ENCODE assay signal across 20 mouse cellular contexts in the genomic region with DNA sequence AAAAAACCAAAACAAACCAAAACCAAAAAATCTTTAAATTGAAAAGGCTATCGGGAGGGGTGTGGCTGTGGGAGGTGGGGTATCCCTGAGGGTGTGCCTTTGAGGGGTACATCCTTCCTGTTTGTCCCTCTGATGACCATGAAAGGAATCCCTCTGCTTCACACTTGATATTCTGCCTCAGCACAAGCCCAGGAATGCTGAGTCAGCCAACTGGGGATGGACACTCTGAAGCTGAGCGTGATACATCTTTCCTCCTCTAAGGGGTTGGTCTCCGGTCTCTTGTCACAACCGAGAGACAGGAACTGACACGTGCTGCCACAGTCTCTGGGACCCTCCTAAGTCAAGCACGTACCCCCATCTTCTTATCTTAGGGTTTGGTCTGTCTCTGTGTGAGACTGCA. TPM values are rescaled to one million over a fixed set of nuclear protein-coding genes. Genes with fewer than 3 reads are reported as not detected.
DNase-seq lines count a peak whose midpoint lies in the region; ATAC-seq and TF ChIP-seq lines count a peak whose summit lies in the region.
"Had no signal": no experiment of that assay in that cellular context is flagged by ENCODE, and none has a peak within 500 bp of the region (broad histone marks: within the 10 kb centered on the region; RNA-seq: fewer than 3 reads in every experiment).

No protein-coding gene starts in this region.

- no peaks in the 10 kb centered on the region for H3K9me3 ChIP-seq in ES-E14 (ENCODE audit: control insufficient read depth, insufficient read depth, low read depth, low read length)
- H3K9me3 ChIP-seq: embryonic facial prominence, embryonic 10.5 days; embryonic facial prominence, embryonic 12.5 days; forebrain, embryonic 13.5 days; forebrain, embryonic 15.5 days; G1E had no signal

- peak; percentile 16 for DNase-seq in retina, embryonic 14.5 days (ENCODE audit: low spot score)
- DNase-seq in retina, postnatal 1 day: no peak
- no peak for DNase-seq in ES-E14 (ENCODE audit: low read depth, low spot score)
- no peak for DNase-seq in Muller cell, postnatal 12 days (ENCODE audit: inconsistent ontology term)
- DNase-seq: adrenal gland, adult 8-10 months; adrenal gland, postnatal 14 days; adrenal gland, postnatal 36 days; cerebellum, adult 11-12 months; cerebellum, adult 2 months; cerebellum, adult 9-10 months; cerebellum, postnatal 25 days; forebrain, postnatal 0 days had no signal

- no peak for ATAC-seq in CD4-positive, CD25-positive, alpha-beta regulatory T cell, adult 4 months
- ATAC-seq: activated CD4-positive, CD25-positive, alpha-beta regulatory T cell, adult 4 months; forebrain, embryonic 13.5 days; forebrain, embryonic 15.5 days; forebrain, postnatal 0 days; Patski had no signal

- no peak overlapping the region for H3K4me3 ChIP-seq in ES-E14 (ENCODE audit: insufficient read depth in 1 of 2, low read depth in 1 of 2, low read length in 2 of 2, poor library complexity in 1 of 2, severe bottlenecking in 1 of 2)
- H3K4me3 ChIP-seq: embryonic facial prominence, embryonic 10.5 days; embryonic facial prominence, embryonic 12.5 days; forebrain, embryonic 13.5 days; forebrain, embryonic 15.5 days had no signal

- no peak overlapping the region for H3K9ac ChIP-seq in ES-E14 (ENCODE audit: insufficient read depth, low read depth, low read length, poor library complexity, severe bottlenecking)
- H3K9ac ChIP-seq: embryonic facial prominence, embryonic 12.5 days; forebrain, embryonic 13.5 days; forebrain, embryonic 15.5 days; forebrain, postnatal 0 days had no signal

- no peak overlapping the region for H3K27ac ChIP-seq in ES-E14 (ENCODE audit: insufficient read depth, low read depth, low read length, poor library complexity, severe bottlenecking)
- H3K27ac ChIP-seq: embryonic facial prominence, embryonic 10.5 days; embryonic facial prominence, embryonic 12.5 days; forebrain, embryonic 13.5 days; forebrain, embryonic 15.5 days had no signal

- in situ Hi-C loops in ES-E14 (cut with MboI; ENCODE audit: low sequenced_read_pairs in 2 of 2, unreplicated experiment in 2 of 2): no loop called here

- H3K4me1 ChIP-seq in ES-E14 (ENCODE audit: control insufficient read depth in 2 of 2, insufficient read depth in 2 of 2, low read length in 2 of 2, poor library complexity in 1 of 2): peaks cover 0 to 2% of the 10 kb centered on the region in 2 experiments; a peak in 1 of 4 replicates
- H3K4me1 ChIP-seq: embryonic facial prominence, embryonic 12.5 days had no signal

- H3K36me3 ChIP-seq in ES-E14 (ENCODE audit: control insufficient read depth, insufficient read depth, low read length, poor library complexity, severe bottlenecking): no peaks in the 10 kb centered on the region
- H3K36me3 ChIP-seq: embryonic facial prominence, embryonic 10.5 days; embryonic facial prominence, embryonic 12.5 days; forebrain, embryonic 15.5 days; G1E had no signal

TF ChIP-seq in ES-E14, 5 proteins besides CTCF, POLR2A, EP300 and RAD21:
- TF ChIP-seq ZC3H11A (IDR thresholded peaks at IDR 0.05; ENCODE audit: borderline replicate concordance, low read depth, low read length) (no peak), ZNF384 (IDR thresholded peaks at IDR 0.05; ENCODE audit: low read depth, low read length) (no peak), HCFC1 (IDR thresholded peaks at IDR 0.05; ENCODE audit: borderline replicate concordance, insufficient read depth, low read length) (no peak), CHD2 (IDR thresholded peaks at IDR 0.05; ENCODE audit: low read depth, low read length) (no peak), MAFK (IDR thresholded peaks at IDR 0.05; ENCODE audit: insufficient read depth, low read depth, low read length) (peak; percentile 83; the same call in 1 of the 2 replicates)

RNA-seq across cellular contexts. Expression of gene Mdga1, which starts 37.1 kb away (rescaled TPM):
- total RNA-seq in ES-E14 (2012; rRNA removed): 7.1 and 15.4 TPM in 2 replicates
- polyA plus RNA-seq in CD4-positive, CD25-positive, alpha-beta regulatory T cell, adult 4 months (2017; shearing (Covaris generic)): not detected
- polyA plus RNA-seq: activated CD4-positive, CD25-positive, alpha-beta regulatory T cell, adult 4 months had no signal
